Mouse (Mus musculus) megakaryocyte, adult 5-6 weeks (primary cell): ENCODE results near the gene Akr7a5. TPM values are rescaled to one million over a fixed set of nuclear protein-coding genes. Genes with fewer than 3 reads are reported as not detected.

Experiments used
- ATAC-seq: 2 replicates; pipeline ENCODE4 v1.8.0; 2016; ENCODE audit warnings: mild to moderate bottlenecking, inconsistent platforms; ENCODE audit not compliant: poor library complexity, severe bottlenecking
- total RNA-seq, 2 experiments: library from RNA; stranded (forward) in 1 of 2; stranded (reverse) in 1 of 2; fragments of 153-499, 151-499 nt in 1 of 2; fragments of 221-1000, 200-1000 nt in 1 of 2; gene quantifications; 2 replicates each; pipeline versions ENCODE4 v1.2.3 to v1.2.4; 2015 to 2017

Gene Akr7a5
- total RNA-seq (2015) (3.9 and 4.2 TPM in 2 replicates), total RNA-seq (2017) (5.8 and 7.1 TPM in 2 replicates)

DNA sequence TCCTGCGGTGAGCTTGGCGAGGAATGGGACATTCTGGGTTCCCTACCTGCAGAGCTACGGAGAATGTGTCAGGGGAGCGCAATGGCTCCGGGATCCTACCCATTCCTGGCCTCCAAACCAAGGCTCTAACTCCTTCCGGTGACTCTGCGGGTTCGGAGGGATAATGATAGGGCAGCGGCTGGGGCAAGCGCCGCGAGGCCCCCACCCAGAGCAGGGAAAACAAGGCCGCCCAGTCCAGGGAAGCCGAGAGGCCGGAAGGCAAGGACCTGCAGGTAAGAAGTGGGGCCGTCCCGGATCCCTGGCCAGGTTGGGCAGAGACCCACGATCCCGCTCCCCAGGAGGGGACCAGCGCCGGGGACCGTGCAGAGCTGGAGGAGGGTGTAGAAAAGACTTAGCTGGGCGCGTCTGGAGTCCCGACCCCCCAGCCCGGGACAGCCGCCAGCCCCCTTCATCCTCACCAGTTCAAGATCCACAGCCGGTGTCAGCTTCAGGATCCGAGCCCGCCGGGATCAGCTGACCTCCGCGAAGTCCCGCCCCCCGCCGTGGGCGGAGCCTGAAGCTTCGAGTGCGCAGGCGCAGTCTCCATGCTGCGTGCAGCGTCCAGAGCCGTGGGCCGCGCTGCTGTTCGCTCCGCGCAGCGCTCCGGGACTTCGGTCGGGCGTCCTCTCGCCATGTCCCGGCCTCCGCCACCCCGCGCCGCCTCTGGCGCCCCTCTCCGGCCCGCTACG is at the start of gene Akr7a5, which contains the start of gene Pqlc2:
Akr7a5 (plus strand) TSS at position 574 of the 728 bp plus-strand sequence.
Pqlc2 (minus strand) TSS at position 538 of the 728 bp plus-strand sequence.
- ATAC-seq, result peak; percentile 82

- ATAC-seq, result no peak
Observed at GRCm38 (mm10) chr4:139262981-139263380, 47.6 kb upstream of the Akr7a5 start.

- ATAC-seq, result no peak
Observed at GRCm38 (mm10) chr4:139265783-139266499, 44.6 kb upstream of the Akr7a5 start.

DNA sequence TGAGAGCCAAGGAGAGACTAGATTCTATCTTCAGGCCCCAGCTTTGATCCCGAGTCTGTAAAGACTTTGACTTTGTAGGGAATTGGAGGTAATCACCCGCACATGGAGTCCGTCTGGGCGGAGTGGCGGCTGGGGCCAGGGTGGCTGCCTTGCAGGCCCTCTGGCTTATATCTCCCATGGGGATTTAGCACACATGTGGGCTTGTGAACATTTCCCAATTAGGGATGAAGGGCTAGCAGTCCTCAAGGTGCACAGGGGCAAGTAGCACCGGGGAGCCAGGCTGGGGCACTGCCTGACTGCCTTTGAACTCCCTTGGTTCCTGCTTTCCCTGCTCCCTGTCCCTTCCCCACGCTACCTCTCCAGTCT is 44.1 kb upstream of the Akr7a5 start:
- ATAC-seq, result no peak

DNA sequence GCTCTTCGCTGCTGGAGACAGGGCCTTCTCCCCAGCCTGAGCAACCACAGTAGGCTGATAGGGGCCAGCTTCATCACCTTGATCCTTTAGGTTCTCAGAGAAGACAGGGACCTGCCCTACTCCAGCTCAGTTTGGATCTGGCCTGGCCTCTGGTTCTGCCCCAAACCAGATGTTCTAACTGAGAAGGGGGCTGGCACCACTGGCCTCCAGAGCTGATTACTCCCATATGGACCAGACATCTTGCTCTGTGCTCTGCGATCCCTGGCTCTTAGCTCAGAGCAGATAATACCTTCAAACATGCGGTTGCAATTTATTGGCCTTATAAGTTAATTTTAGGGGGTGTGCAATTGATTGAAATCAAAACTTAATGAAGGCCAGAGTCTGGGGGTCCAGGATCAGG is 43.2 kb upstream of the Akr7a5 start:
- ATAC-seq, result no peak

DNA sequence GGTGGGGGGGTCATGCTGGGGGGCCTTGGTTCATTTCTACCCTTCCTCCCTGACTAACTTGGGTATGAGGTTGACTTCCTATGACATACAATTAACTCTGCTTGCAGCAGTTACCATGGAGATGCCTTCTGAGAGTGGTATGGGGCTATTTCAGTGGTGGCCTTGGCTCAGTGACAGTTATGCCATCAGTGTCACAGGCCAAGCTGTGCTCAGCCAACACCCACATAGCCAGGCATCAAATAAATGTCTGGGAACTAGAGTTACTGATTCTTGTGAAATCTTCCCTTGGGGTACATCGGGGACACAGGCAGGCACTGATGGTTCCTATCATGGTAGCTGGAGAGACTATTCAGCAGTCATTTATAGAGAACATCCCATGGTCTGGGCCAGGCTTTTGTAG is 42.3 kb upstream of the Akr7a5 start:
- no peak for ATAC-seq

DNA sequence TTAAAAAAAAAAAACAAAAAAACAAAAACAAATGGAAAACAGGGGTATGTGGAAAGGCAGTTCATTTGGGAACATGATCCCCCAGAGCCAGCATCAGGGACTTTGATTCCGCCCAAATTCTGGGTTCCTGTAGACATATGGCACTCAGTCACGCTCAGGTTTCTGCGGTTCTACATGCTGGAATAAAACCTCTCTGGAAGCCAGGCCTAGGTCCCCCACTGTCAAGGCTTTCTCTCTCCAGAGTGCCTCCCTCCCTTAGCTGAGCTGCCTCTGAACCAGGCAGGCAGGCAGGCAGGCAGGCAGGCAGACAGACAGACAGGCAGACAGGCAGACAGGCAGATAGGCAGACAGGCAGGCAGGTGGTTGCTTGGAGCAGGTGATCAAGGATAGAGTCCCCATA is 40.4 kb upstream of the Akr7a5 start:
- ATAC-seq, result no peak

- ATAC-seq, result no peak
Observed at GRCm38 (mm10) chr4:139271562-139271961, 39.0 kb upstream of the Akr7a5 start.

DNA sequence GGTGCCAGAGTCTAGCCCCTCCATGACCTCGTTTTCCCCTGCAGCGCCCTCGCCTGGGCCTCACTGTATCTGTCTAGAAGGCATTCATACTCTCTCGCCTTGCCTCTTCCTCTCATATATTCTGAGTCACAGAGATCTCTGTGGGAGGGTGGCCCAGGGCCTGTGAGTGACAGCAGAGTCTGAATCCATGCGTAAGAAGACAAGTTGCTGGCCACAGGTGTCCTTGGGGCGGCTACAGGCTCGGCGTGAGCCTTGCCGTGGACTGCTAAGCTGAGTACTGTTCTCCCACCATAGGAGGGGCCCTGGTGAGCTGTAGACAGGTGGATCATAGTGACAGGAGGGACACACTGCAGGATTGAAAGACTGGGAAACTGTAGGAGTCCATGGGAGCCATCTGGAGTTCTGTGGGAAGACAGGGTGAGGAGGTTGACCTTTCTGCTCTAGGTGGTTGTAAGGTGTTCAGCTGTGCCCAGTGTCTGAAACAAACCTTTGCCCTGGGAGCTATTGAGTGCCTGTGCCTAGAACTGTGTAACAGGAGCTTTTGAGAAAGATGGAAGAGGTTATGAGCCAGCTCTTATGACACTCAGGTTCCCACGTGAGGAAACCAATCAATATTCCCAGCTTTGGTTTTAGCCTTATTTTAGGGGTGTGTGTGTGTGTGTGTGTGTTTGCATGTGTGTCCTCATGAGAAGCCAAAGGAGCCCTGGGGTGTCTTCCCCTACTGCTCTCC is 37.4 kb upstream of the Akr7a5 start:
- no peak for ATAC-seq

- no peak for ATAC-seq
Observed at GRCm38 (mm10) chr4:139274573-139274972, 36.0 kb upstream of the Akr7a5 start.

- ATAC-seq, result no peak
Observed at GRCm38 (mm10) chr4:139276411-139276810, 34.1 kb upstream of the Akr7a5 start.

- ATAC-seq, result no peak
Observed at GRCm38 (mm10) chr4:139280530-139280929, 30.0 kb upstream of the Akr7a5 start.

GRCm38 (mm10) chr4:139281791-139282345 is 28.7 kb upstream of the Akr7a5 start:
- no peak for ATAC-seq

- ATAC-seq, result no peak
Observed at GRCm38 (mm10) chr4:139282955-139283417, 27.6 kb upstream of the Akr7a5 start.

- ATAC-seq, result no peak
Observed at GRCm38 (mm10) chr4:139284877-139285276, 25.7 kb upstream of the Akr7a5 start.

DNA sequence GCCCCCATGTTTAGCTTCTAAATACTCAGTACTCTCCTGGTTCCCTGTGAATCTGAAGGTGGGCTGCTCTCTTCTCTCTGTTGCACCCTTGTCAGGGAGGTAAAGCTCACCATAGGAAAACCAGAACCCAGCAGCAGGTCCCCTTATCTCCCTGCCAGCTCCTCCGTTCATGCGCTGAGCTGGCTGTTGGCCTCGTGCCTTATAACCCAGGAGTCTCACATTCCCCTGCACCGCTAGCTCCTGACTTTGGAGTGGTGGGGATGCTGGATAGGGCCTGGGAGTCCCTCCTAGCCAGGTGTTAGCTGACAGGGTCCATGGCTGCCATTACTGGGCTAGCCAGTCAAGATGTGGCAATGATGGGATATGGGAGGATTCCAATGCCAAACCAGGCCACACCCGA is 24.3 kb upstream of the Akr7a5 start:
- no peak for ATAC-seq

DNA sequence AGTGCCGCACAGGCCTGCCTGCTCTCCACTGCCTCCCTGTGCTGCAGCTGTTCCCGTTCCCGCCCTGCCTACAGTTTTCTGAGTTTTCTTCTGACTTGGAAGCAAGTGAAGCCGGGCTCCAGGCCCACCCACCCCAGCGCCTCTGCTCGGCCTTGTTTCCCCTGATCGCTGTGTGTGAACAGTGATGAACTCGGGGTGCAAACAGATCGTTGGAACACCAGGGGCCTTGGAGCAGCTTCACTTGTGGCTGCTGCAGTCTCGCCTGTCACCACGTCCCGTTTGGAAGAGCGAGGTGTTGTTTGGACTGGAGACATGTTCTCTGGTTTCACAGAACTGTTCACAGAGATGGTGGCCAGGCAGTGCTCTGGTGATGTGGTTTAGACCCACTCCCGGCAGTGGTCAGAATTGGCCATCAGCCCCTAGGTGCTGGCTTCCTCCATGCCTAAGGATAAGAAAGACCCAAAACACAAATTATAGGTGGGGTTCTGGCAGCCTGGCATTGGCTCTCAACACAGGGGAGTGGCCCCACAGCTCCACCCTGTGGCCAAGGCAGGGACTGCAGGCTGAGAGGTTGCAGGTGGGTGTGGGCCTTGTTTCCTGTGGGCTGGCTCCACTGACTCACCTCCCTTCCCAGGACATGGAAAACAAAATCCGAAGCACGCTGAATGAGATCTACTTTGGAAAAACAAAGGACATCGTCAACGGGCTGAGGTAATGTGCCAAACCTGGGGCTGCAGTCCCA is 23.3 kb upstream of the Akr7a5 start:
- peak; percentile 80 for ATAC-seq

- peak; percentile 48 for ATAC-seq
Observed at GRCm38 (mm10) chr4:139289017-139289416, 21.5 kb upstream of the Akr7a5 start.

DNA sequence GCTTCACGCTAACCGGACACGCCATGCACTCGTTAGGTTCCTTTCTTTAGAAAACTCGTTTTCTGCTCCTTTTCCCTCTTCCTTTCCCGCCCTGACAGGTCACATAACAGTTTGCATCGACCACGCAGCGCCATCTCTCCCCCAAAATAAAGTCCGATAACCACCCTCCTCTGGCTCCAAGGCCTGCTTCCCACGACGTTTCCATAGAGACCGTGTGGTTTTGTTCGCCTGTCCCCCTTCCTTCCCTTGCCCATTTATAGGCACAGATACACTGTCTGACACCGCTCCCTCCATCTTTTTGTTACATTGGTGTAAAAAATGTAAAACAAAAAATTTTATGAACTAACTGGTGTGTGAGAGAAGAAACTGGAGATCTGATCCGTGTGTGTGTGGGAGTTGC is 19.4 kb upstream of the Akr7a5 start:
- ATAC-seq, result no peak

DNA sequence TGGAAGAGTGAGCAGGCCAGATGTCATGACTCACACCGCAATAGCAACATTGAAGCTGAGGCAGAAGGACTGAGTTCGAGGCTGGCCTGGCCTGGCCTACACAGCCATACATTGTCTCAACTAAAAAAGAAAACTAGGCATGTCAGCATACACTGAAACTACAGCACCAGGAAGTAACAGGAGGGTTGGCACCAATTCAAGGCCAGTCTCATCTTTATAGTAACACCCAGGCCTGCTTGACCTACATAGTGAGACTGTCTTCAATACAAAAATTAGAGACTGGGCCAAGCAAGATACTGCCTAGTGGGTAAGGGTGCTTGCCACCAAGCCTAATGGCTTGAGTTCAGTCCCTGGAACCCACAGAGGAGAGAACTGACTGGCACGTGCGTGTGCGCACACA is 18.5 kb upstream of the Akr7a5 start:
- no peak for ATAC-seq
